Mouse (Mus musculus) left cerebral cortex, adult 9 months (tissue): ENCODE results near the gene Ascl4.

Experiments used
- DNase-seq, 2 experiments: peaks; one replicate each; pipeline ENCODE4 v3.0.0; 2022; ENCODE audit warnings: low spot score in 2 of 2

Ascl4 gene

DNA sequence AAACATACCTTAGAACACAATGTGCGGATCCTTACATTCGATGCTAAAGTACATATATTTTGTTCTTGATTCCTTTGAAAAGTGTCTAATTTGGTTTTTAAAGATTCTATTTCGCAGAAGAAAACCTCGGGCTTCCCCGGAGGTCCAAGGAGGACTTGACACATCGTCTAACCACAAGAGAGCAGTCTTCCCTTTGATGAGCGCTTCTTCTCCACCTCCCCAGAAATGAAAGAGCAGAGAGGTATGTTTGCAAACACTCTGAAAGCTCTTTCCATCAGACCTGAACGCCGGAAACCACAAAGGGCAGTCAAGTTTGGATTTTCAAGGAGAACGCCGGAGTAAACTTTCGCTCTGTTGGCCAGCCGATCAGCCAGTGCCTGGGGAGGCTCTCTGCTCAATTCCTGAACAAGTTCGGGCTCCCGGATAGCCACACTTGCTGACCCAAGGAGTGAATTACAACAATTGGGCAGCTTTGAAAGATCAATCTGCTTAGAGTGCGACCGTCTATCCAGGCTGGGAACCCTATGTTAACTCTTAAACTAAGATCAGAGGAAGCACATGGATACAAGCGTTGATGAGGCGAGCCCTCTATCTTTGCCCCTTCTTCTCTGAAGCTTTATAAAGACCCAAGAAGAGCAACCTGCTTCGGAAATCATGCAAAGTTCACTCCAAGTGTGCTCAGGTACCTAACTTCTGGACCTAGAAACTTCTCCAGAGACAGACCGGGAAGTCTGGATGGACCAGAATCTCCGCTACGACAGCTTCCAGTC lies at the start of gene Ascl4:
Ascl4 (plus strand) TSS at position 6 of the 770 bp plus-strand sequence.
- no peak for DNase-seq

DNA sequence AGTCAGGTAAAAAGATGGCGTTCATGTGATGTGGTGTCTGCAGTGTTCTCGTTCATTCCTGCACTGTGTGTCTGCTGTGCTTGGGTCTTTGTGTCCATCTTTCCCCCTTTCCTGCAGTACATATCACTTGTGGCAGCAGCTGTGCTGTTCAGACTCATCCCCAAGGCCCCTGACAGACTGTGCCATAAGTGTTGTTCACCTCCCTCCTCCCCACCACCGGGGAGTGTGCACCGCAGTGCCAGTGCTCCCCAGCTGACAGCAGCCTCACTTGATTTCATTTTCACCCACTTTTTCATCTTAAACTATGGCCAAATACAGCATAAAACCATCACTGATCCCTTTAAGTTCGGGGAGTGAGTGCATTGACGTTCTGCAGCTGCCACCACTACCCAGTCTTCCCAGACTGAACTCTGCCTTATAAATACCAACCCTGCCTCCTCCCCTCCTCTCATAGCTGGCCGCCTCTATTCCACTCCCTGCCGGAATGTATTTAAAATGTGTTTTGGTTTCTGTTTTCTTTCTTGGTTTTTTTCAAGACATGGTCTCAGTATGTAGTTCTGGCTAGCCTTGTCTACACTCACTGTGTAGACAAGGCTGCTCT lies 47.5 kb upstream of the Ascl4 start:
- no peak for DNase-seq

DNA sequence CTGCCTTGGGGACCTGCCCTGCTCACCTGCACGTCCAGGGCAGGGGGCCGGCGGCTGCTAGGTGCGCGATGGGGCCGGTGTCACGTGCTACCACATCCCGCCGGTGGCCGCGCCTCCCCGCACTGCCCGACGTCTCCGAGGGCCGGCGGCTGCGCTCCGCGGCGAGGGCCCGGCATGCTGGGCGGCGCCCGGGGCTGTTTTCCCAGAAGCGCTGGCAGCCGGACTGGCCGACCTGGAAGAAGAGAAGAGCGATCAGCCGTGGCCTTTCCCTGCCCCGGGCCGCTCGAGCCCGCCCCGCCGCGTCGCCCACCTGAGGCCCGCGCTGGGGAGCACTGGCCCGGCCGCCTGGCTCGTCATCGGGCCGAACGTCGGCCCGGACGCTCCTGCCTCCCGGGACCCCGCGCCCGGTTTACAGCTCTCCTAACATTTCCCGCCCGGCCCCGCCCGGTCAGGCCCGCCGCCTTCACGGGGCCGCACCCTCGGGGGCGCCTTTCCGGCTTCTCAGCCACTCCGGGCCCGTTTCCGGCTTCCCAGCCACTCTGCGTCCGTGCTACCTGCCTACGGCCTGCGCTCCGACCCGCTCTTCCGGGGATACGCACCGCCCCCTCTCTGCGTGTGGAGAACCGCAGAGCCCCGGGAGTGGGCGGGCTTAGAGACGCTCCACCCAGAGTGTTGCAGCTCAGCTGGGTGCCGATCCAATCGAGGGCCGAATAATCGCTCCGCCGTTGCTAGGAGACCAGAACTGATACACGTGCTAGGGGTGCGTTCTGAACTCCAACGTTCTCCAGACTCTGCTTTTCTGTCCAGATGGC lies 10.8 kb upstream of the Ascl4 start, which contains the start of gene Prdm4:
Prdm4 (minus strand) TSS at position 645 of the 812 bp plus-strand sequence.
- DNase-seq: peak; percentile 96 to 97

DNA sequence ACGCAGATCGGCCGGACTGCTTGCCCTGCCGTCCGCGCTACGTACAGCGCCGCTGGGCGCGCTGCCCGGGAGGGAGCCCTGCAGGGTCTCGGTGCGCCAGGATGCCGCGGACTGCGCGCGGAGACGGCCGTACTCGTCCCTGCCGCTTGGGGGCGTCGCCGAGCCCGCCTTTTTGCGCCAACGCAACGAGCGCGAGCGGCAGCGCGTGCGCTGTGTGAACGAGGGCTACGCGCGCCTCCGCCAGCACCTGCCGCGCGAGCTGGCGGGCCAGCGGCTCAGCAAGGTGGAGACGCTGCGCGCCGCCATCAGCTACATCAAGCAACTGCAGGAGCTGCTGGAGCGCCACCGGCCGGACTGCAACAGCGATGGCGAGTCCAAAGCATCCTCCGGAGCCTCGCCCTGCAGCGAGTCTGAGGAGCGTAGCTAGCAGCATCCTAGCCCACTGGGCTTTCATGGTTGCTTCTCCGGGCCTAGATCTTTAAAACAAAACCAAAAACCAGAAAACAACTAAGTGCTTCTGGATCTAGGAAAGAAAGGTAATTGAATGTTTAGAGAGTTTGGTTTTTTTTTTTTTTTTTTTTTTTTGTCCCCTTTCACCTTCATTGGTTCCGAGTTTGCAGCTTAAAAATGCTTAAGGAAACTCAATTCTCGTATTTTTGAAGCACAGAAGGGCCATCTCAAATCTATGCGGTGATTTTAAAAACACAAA lies 1.2 kb downstream of the Ascl4 start:
- peak; percentile 61 to 77 for DNase-seq

DNA sequence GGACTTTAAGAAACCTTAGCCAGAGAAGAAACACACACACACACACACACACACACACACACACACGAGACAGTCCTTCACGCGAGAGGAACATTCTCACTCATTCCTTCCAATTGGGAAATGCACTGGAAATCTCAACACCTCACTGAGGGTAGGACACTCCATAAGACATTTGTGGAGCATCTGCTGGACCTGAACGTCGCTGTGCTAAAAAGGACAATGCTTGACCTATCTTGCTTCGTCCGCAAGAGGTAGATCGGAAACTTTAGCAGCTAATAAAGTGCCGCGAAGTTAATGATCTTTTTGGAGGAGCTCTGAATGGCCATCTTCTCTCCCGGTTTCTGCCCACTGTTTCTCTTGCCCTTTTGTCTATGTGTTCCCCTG lies 1.7 kb downstream of the Ascl4 start:
- no peak for DNase-seq

DNA sequence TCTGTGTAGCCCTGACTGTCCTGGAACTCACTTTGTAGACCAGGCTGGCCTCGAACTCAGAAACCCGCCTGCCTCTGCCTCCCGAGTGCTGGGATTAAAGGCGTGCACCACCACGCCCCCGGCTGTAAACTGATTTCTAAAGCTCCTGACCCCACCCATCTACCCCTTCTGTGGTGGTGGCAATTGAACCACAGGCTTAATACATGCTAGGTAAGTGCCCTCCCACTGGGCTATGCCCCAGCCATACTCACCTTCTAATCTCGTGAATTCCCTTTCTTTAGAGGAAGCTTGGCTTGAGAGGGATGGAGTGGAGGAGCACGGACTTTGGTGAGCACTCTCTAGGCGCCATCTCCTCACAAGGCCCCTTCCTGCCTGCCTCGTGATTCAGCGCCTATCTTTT lies 2.5 kb downstream of the Ascl4 start:
- no peak for DNase-seq

DNA sequence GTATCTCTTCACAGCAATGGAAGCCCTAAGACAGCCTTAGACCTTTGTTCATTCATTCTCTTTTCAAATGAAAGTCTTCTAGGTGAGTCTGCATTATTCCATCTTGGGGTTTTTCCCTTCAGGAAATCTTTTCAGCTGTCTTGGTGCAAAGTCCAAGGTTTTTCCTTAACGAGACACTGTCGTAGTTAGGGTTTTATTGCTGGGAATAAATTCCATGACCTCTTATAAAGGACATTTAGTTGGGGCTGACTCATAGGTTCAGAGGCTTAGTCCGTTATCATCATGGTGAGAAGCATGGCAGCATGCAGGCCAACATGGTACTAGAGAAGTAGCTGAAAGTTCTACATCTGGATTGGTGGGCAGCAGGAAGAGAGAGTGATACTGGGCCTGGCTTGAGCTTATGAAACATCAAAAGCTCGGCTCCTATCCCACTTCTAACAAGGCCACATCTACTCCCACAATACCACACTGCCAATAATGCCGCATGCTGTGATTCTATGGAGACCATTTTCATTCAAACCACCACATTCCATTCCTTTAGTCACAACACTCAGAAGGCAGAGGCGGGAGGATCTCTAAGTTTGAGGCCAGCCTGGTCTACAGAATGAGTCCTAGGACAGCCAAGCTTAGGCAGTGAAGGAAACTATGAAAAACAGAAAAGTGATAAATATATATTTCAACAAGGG lies 8.9 kb downstream of the Ascl4 start:
- DNase-seq: no peak

DNA sequence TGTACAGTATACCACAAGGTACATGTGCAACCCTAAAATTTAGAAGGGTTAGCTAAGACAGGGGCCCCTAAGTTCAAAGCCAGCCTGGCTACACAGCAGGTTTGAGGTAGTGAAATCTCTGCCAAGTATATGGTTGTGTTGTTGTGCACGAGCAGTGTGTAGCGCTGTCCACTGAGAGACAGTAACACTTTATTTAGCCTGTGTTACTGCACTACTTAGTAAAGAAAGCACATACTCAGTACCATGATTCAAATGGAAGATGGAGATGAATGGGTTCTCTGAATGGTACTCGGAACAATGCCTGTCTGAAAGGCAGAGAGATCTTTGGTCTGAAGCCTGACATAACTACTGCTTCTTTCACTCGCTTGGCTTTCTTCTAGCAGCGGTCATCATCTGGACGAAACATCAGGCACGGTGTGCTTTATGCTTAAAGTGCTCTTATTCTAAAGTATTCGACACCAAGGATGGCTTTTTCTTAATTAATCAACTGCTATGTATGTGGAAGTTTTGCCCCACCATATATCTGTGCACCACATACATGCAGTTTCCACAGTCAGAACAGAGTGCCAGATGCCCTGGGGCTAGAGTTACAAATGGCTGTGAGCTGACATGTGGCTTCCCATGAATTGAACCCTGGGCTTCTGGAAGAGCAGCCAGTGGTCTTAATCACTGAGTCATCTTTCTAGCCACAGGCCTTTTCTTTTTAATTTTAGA lies 21.2 kb downstream of the Ascl4 start:
- DNase-seq: no peak

DNA sequence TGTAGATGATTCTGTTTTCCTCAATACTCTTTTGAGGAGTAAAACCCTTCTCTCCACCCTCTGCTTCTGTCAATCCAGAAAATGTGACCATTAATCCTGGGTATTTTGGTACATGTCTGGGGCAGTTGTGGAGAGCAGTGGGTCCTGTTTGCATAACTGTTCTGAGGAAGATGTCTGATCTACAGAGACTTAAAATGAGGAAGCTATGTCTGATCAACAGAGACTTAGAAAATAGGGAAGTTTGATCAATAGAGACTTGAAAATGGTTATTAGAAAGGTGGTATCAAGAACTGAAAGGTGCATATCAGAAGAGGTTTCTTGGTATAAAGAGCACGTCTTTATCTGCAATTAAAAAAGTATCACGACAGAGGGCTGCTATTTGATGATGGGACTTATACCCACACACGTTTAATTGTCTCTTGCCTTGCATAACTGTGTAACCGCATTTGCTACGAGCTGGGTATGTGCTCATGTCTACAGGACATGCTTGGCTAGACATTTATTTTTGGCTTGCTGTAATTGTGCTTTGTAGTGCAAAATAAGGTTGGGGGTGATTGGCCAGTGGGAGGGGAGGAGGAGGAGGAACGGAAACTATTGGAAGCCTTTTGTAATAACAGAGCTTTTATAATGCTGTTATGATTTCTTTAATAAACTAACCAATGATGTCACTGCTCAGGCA lies 24.4 kb downstream of the Ascl4 start:
- DNase-seq: no peak

DNA sequence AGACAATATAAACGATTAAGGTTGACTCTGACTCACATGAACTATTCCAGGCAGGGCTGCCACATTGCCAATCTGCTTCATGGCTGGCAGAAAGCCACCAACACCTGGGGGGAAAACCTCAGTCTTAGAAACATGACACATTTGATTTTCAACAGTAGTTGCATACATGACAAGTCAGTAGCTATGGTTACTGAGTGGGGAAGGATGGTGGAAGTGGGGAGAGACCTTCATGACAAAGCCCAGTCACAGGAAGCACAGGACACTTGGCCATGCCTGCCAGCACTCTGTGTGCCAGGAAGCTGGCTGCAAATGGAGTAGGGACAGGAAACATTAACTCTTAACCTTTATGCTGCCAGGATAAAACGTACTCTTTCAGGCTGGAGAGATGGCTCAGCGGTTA lies 25.9 kb downstream of the Ascl4 start:
- no peak for DNase-seq

DNA sequence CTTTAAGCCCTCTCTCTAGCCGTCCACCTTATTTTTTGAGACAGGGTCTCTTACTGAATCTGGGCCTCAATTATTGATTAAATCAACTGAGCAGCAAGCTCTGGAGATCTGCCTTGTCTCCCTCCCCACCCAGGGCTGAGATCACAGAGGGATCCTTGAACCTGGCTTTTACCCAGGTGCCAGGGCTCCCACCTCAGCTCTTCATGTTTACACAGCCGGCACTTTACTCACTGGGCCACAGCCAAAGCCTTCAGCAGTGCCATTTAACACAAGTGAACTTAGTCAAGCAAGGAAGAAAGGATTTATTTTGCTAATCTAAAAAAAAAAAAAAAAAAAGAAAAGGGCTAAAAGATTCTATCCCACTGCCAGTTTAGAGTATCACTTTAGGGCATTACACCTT lies 26.9 kb downstream of the Ascl4 start:
- no peak for DNase-seq

DNA sequence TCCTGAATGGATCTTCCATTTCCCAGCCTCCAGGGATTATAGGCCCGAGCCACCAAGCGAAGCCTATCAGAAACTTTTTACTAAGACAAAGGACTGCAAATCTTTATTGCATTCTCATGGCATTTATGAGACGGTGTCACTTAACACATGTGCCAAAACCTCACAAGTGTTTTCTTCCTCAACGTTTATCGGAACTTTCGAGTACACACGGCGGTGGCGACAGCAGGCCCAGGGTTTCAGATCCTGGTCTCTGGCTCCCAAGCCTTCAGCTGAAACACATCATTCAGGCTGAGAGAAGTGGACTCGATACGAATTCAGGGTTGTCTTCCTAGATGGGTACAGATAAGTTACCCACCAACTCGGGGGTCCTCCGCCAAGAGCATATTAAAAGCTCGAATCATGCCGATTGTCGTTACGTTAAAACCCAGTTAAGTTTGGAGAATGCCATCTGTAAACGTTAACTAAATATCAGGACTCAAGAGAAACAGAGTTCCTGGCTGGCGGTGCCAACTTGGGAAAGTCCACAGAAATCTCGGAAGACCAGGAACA lies 29.5 kb downstream of the Ascl4 start:
- peak in 1 of 2 experiments; percentile 5 for DNase-seq

DNA sequence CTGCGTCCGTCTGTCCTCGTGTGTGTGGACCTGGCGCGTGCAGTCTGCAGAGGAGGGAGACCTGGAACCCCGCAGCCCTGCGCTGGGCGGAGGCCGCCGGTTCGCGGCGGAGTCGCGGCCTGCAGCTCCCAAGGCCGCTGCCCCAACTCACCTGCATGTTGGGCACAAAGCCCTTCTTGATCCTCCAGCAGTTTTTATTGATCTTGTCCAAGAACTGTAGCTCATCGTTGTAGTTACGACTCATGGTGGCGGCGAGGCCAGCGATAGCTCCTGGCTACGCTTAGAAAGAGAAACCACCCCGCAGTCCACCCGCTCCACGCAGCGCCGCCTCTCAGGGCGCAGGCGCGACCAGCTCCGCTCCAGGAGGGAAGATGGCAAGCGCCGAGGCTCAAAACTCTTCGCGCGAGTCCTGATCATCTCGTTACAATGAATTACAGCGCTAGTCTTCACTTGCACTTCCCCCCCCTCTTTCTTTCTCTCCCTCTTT lies 30.0 kb downstream of the Ascl4 start, which contains the start of gene Rtcb:
Rtcb (minus strand) TSS at position 360 of the 487 bp plus-strand sequence.
- peak; percentile 81 to 97 for DNase-seq

DNA sequence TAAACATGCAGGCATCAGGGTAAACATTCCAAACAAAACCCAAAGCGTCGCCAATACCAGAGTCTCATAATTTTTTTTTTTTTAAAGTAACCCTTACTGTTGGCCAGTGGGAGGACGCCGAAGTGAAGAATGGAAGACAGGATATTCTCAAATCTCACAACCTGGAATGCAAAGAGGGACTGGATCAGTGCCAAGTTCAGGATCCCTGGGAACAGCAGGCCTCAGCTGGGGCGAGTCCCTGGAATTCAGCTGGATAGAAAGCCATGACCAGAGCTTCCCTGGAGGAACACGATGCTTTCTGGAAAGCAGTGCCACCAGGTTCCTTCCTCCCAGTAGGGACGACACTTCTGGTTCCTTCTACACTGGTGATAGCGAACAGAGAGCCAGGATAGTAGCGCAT lies 35.4 kb downstream of the Ascl4 start:
- DNase-seq: no peak

DNA sequence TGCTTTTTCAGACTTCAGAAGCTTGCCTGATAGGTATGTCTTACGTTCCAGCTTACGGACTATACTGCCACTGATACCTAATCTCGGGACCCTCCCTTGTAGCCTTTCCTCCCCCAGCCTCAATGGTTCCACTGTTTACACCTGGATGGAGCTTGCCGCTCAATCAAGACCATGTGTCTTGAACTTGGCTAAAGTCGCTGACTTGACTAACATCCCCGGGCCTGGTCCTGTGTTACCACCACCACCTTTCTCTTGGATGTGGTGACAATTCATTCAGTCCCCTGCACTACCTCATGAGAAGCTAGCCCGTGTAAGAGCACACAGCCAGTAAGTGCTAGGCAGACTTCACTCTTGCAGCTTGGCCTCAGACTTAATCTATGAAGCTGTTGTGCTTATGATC lies 36.8 kb downstream of the Ascl4 start:
- DNase-seq: no peak

DNA sequence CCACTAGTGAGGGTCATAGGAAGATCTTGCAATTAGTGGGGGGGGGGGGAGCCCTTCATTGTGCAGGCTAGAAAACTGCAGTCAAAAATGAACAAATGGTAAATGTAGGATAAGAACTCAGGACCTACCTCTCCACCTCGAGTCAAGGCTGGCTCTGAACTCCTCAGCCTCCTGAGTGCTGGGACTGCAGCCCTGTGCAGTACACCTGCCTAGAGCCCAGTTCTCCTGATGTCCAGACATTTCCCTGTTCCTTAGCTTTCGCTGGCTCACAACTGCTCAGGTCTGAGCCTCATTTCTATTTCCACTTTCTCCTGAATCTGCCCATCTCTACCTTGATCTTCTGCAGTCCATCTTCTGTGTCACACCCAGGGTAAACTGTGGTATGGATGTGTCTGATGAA lies 39.0 kb downstream of the Ascl4 start:
- DNase-seq: no peak

DNA sequence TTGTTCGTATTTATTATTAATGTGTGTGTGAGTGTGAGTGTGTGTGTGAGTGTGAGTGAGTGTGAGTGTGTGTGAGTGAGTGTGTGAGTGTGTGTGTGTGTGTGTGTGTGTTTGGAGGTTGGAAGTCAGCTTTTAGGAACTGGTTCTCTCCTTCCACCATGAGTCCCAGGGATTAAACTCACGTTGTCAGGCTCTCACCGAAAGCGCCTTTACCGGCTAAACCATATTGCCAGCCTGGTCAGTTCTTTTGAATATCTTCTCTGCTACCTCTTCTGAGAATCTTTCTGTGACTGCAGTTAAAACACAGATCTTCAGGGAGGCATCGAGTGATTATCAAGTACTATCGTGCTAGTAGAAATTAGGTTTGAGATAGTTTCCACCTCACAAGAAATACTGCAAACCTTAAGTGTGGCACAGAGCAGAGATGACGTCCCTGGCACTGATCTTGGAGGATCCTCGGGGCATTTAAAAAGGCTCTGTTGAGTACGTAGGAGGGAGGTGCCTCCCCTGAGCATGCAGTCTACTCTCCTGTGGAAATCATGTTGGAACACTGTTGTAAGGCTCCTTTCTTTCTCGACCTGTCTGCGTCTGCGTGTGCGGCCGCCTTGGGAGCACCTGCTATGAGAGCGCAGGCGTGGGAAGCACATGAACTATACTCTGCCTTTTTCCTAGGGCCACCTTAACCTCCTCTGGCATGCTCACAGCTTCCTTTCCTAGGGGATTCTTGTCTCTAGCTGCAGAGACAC lies 40.1 kb downstream of the Ascl4 start:
- no peak for DNase-seq

DNA sequence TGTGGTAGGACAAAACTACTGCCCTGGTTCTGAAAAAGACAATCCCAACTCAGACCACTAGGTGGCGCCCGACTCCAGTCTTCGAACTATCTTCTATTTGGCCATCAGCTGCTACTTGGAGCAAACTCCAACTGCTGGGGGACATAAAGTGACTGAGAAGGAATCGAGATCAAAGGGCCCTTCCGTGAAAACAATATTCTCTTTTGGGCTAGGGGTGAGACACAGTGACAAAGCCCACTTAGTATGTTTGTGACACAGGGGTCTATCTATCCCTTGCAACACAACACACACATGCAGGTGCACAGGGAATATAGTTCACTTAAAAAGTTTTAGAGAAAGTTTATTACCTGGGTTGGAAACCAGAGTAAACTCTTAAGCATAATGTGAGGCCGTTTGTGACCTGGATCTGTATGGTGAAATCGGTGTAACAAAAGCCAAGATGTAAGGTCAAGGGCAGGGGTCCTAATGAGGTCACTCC lies 40.7 kb downstream of the Ascl4 start:
- peak; percentile 33 to 90 for DNase-seq

DNA sequence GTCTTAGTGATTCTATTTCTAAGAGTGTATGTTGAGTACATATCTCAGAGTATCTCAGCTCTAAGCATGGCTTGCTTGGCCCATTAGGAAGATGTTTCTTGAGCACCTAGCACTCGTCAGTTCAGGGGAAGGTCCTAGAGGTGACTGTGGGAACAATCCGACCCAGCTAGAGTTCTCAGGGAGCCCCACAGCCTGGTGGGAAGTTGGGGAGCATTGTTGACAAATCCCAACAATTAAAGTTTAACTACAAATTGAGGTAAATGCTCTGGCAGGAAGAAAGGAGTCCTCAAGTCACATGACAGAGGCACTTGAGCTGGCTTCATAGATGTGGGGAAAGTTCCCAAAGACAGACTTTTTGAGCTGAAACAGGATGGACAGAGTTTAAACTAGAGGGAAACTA lies 41.2 kb downstream of the Ascl4 start:
- no peak for DNase-seq
